Mouse (Mus musculus) heart, adult 2 months (tissue): ENCODE measurements around the gene Stim1.

Experiments
- CTCF ChIP-seq: fragments of 200-600 bp; IDR thresholded peaks from 2 replicates; pipeline ENCODE4 v1.8.1; 2022; ENCODE audit warnings: antibody characterized with exemption, mild to moderate bottlenecking, moderate library complexity
- EP300 ChIP-seq: fragments of 200-500 bp; IDR thresholded peaks from 2 replicates; pipeline ENCODE4 v1.6.1; 2011; ENCODE audit warnings: low read depth, low read length, control low read depth; ENCODE audit not compliant: insufficient read depth
- POLR2A ChIP-seq: fragments of 200-500 bp; IDR thresholded peaks from 2 replicates; pipeline ENCODE4 v1.6.1; 2011; ENCODE audit warnings: mild to moderate bottlenecking, low read depth, low read length, control low read depth; ENCODE audit not compliant: insufficient read depth

DNA sequence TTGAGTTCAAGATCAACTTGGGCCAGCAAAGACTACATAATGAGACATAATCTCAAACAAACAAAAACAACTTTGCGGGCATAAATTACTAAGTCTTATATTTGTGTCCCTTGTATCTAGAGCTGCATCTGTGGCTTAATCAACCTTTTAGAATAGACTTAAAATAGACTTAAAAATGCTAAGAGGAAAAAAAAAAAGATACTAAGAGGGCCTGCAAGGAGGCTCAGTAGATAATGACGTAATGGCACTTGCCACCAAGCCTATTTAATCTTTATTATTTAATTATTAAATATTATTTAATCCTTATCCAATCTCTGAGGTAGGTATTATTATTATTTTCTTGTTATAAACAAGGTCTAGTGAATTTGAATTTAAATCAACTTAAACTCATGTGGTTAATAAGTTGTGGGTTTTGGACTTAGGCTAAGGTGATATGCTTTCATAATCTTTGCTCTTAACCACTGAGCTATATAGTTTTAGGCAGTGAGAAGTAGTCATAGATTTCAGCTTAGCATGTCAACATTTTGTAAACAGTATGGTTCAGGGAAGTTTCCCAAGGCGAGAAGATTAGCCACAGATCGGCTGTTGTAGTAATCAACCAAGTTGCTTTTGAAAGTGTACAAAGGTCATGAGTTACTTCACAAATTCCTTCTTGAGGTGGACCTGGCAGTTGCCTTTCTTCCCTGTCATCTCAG lies 45.4 kb downstream of the Stim1 start:
- TF ChIP-seq CTCF (no peak), EP300 (no peak), POLR2A (no peak)
